Mouse (Mus musculus): Measurements from ENCODE around the gene Adgrv1. TPM values are rescaled to one million over a fixed set of nuclear protein-coding genes. Genes with fewer than 3 reads are reported as not detected.

The Adgrv1 gene
- 11.3 and 14.2 TPM in 2 replicates for polyA plus RNA-seq (2011; ENCODE audit: insufficient read depth, insufficient read length, low read depth, missing spikeins)

GRCm38 (mm10) chr13:81632720-81633415, at the start of gene Adgrv1:
Gene Adgrv1, minus strand, starts transcription at chr13:81633154.
- Histone ChIP-seq H3K9me3 (replicated peaks; ENCODE audit: control insufficient read depth, insufficient read depth, low read length, poor library complexity, severe bottlenecking) (no peaks in the 10 kb centered on the region), H3K27ac (ENCODE audit: insufficient read depth, low read length) (no peak within 1 kb of the TSS), H3K4me3 (ENCODE audit: low read depth, low read length) (peak within 1 kb of the TSS; percentile 77), H3K9ac (ENCODE audit: low read depth, poor library complexity, severe bottlenecking) (peak within 1 kb of the TSS; percentile 55), H3K4me1 (ENCODE audit: control insufficient read depth, insufficient read depth, low read length) (peaks cover 2% of the 10 kb centered on the region), H3K27me3 (ENCODE audit: control insufficient read depth, insufficient read depth, low read length, poor library complexity, severe bottlenecking) (no peaks in the 10 kb centered on the region), H3K36me3 (ENCODE audit: control insufficient read depth, insufficient read depth, low read length, poor library complexity, severe bottlenecking) (peaks cover 2% of the 10 kb centered on the region; the same call in 1 of the 2 replicates)
- 0 out of 2 replicates have a peak, but pooled peaks have one; percentile 31 for TF ChIP-seq EP300 (IDR thresholded peaks at IDR 0.05; ENCODE audit: insufficient read depth, low read depth, low read length)
- no peak for TF ChIP-seq CTCF (IDR thresholded peaks at IDR 0.05; ENCODE audit: low read depth, low read length)
- peak; percentile 75 for TF ChIP-seq POLR2A (IDR thresholded peaks at IDR 0.05; ENCODE audit: insufficient read depth, low read length)

GRCm38 (mm10) chr13:81675333-81675732, 42.4 kb upstream of the Adgrv1 start:
- TF ChIP-seq CTCF (IDR thresholded peaks at IDR 0.05; ENCODE audit: low read depth, low read length) (no peak), POLR2A (IDR thresholded peaks at IDR 0.05; ENCODE audit: insufficient read depth, low read length) (no peak), EP300 (IDR thresholded peaks at IDR 0.05; ENCODE audit: insufficient read depth, low read depth, low read length) (no peak)
- H3K9ac ChIP-seq (ENCODE audit: low read depth, poor library complexity, severe bottlenecking): no peak overlapping the region
- H3K4me3 ChIP-seq (ENCODE audit: low read depth, low read length): no peak overlapping the region
- no peaks in the 10 kb centered on the region for H3K9me3 ChIP-seq (replicated peaks; ENCODE audit: control insufficient read depth, insufficient read depth, low read length, poor library complexity, severe bottlenecking)
- peaks cover 23% of the 10 kb centered on the region for H3K36me3 ChIP-seq (ENCODE audit: control insufficient read depth, insufficient read depth, low read length, poor library complexity, severe bottlenecking)
- H3K4me1 ChIP-seq (ENCODE audit: control insufficient read depth, insufficient read depth, low read length): no peaks in the 10 kb centered on the region
- H3K27ac ChIP-seq (ENCODE audit: insufficient read depth, low read length): no peak overlapping the region
- H3K27me3 ChIP-seq (ENCODE audit: control insufficient read depth, insufficient read depth, low read length, poor library complexity, severe bottlenecking): no peaks in the 10 kb centered on the region

GRCm38 (mm10) chr13:81667713-81668112, 34.8 kb upstream of the Adgrv1 start:
- TF ChIP-seq POLR2A (IDR thresholded peaks at IDR 0.05; ENCODE audit: insufficient read depth, low read length): no peak
- no peak for TF ChIP-seq CTCF (IDR thresholded peaks at IDR 0.05; ENCODE audit: low read depth, low read length)
- no peak for TF ChIP-seq EP300 (IDR thresholded peaks at IDR 0.05; ENCODE audit: insufficient read depth, low read depth, low read length)
- H3K4me3 ChIP-seq (ENCODE audit: low read depth, low read length): no peak overlapping the region
- H3K36me3 ChIP-seq (ENCODE audit: control insufficient read depth, insufficient read depth, low read length, poor library complexity, severe bottlenecking): peaks cover 21% of the 10 kb centered on the region
- no peaks in the 10 kb centered on the region for H3K4me1 ChIP-seq (ENCODE audit: control insufficient read depth, insufficient read depth, low read length)
- H3K9ac ChIP-seq (ENCODE audit: low read depth, poor library complexity, severe bottlenecking): no peak overlapping the region
- H3K9me3 ChIP-seq (replicated peaks; ENCODE audit: control insufficient read depth, insufficient read depth, low read length, poor library complexity, severe bottlenecking): no peaks in the 10 kb centered on the region
- no peaks in the 10 kb centered on the region for H3K27me3 ChIP-seq (ENCODE audit: control insufficient read depth, insufficient read depth, low read length, poor library complexity, severe bottlenecking)
- no peak overlapping the region for H3K27ac ChIP-seq (ENCODE audit: insufficient read depth, low read length)

- H3K36me3 ChIP-seq (ENCODE audit: control insufficient read depth, insufficient read depth, low read length, poor library complexity, severe bottlenecking): peaks cover 17% of the 10 kb centered on the region
Measured at GRCm38 (mm10) chr13:81664331-81664698, 31.4 kb upstream of the Adgrv1 start.

GRCm38 (mm10) chr13:81663566-81664330, 30.8 kb upstream of the Adgrv1 start:
- peaks cover 2% of the 10 kb centered on the region for H3K4me1 ChIP-seq (ENCODE audit: control insufficient read depth, insufficient read depth, low read length)
- H3K36me3 ChIP-seq (ENCODE audit: control insufficient read depth, insufficient read depth, low read length, poor library complexity, severe bottlenecking): peaks cover 11% of the 10 kb centered on the region
- no peak for TF ChIP-seq CTCF (IDR thresholded peaks at IDR 0.05; ENCODE audit: low read depth, low read length)
- no peak for TF ChIP-seq POLR2A (IDR thresholded peaks at IDR 0.05; ENCODE audit: insufficient read depth, low read length)
- TF ChIP-seq EP300 (IDR thresholded peaks at IDR 0.05; ENCODE audit: insufficient read depth, low read depth, low read length): no peak
- no peaks in the 10 kb centered on the region for H3K27me3 ChIP-seq (ENCODE audit: control insufficient read depth, insufficient read depth, low read length, poor library complexity, severe bottlenecking)
- no peak overlapping the region for H3K9ac ChIP-seq (ENCODE audit: low read depth, poor library complexity, severe bottlenecking)
- H3K27ac ChIP-seq (ENCODE audit: insufficient read depth, low read length): no peak overlapping the region
- H3K4me3 ChIP-seq (ENCODE audit: low read depth, low read length): no peak overlapping the region
- no peaks in the 10 kb centered on the region for H3K9me3 ChIP-seq (replicated peaks; ENCODE audit: control insufficient read depth, insufficient read depth, low read length, poor library complexity, severe bottlenecking)

More at GRCm38 (mm10) chr13:81664331-81664698, 31.4 kb upstream of the Adgrv1 start:
- Histone ChIP-seq H3K4me3 (ENCODE audit: low read depth, low read length) (no peak overlapping the region), H3K27me3 (ENCODE audit: control insufficient read depth, insufficient read depth, low read length, poor library complexity, severe bottlenecking) (no peaks in the 10 kb centered on the region), H3K9me3 (replicated peaks; ENCODE audit: control insufficient read depth, insufficient read depth, low read length, poor library complexity, severe bottlenecking) (no peaks in the 10 kb centered on the region), H3K4me1 (ENCODE audit: control insufficient read depth, insufficient read depth, low read length) (peaks cover 2% of the 10 kb centered on the region), H3K27ac (ENCODE audit: insufficient read depth, low read length) (no peak overlapping the region), H3K9ac (ENCODE audit: low read depth, poor library complexity, severe bottlenecking) (no peak overlapping the region)
- TF ChIP-seq CTCF (IDR thresholded peaks at IDR 0.05; ENCODE audit: low read depth, low read length) (no peak), POLR2A (IDR thresholded peaks at IDR 0.05; ENCODE audit: insufficient read depth, low read length) (no peak), EP300 (IDR thresholded peaks at IDR 0.05; ENCODE audit: insufficient read depth, low read depth, low read length) (no peak)

Measured in ES-Bruce4 (cell line).